Mouse (Mus musculus) thymus, adult 2 months (tissue): Measurements from ENCODE around the gene Gopc. TPM values are rescaled to one million over a fixed set of nuclear protein-coding genes. Genes with fewer than 3 reads are reported as not detected.

Experiments used
- DNase-seq: peaks from one replicate; pipeline ENCODE4 v3.0.0; 2021
- H3K27ac ChIP-seq: fragments of 200-500 bp; 2 replicates; pipeline ENCODE4 v1.5.1; 2012; ENCODE audit warnings: low read length, control low read depth; ENCODE audit not compliant: control insufficient read depth, insufficient read depth
- H3K27me3 ChIP-seq: fragments of 200-500 bp; 2 replicates; pipeline ENCODE4 v1.6.1; 2012; ENCODE audit warnings: mild to moderate bottlenecking, low read length, moderate library complexity, mixed read lengths; ENCODE audit not compliant: control insufficient read depth, insufficient read depth
- H3K36me3 ChIP-seq: fragments of 200-500 bp; 2 replicates; pipeline ENCODE4 v1.6.1; 2012; ENCODE audit warnings: mild to moderate bottlenecking, low read length, moderate library complexity; ENCODE audit not compliant: control insufficient read depth, insufficient read depth
- H3K4me1 ChIP-seq: fragments of 200-500 bp; replicated peaks from 2 replicates; pipeline ENCODE4 v1.6.1; 2012; ENCODE audit warnings: low read length; ENCODE audit not compliant: control insufficient read depth, insufficient read depth
- H3K4me3 ChIP-seq: fragments of 200-500 bp; 2 replicates; pipeline ENCODE4 v1.5.1; 2012; ENCODE audit warnings: mild to moderate bottlenecking, low read length, control low read depth, moderate library complexity; ENCODE audit not compliant: control insufficient read depth, insufficient read depth
- CTCF ChIP-seq: fragments of 200-500 bp; IDR thresholded peaks from 2 replicates; pipeline ENCODE4 v1.5.1; 2012; ENCODE audit warnings: mild to moderate bottlenecking, control low read depth, low read length, moderate library complexity, borderline replicate concordance; ENCODE audit not compliant: control insufficient read depth, poor library complexity, insufficient read depth; ENCODE audit errors: extremely low read depth
- POLR2A ChIP-seq: fragments of 200-500 bp; IDR thresholded peaks from 2 replicates; pipeline ENCODE4 v1.6.1; 2012; ENCODE audit warnings: mild to moderate bottlenecking, low read length, control low read depth, moderate library complexity; ENCODE audit not compliant: control insufficient read depth, poor library complexity, insufficient read depth; ENCODE audit errors: extremely low read depth
- WGBS: fragments of 180-500 bp; shearing (Covaris S2); methylation state at CpG from one replicate; pipeline ENCODE4 v1.1.7; 2018; 5-methylcytosine and 5-hydroxymethylcytosine counted together
- polyA plus RNA-seq: library from polyadenylated mRNA; depleted of rRNA; stranded (reverse); fragments of >200 nt; gene quantifications from 2 replicates; pipeline ENCODE4 v1.2.3, GENCODE M21; 2012; rRNA removed

The Gopc gene
- polyA plus RNA-seq: 4.7 and 5.3 TPM in 2 replicates

DNA sequence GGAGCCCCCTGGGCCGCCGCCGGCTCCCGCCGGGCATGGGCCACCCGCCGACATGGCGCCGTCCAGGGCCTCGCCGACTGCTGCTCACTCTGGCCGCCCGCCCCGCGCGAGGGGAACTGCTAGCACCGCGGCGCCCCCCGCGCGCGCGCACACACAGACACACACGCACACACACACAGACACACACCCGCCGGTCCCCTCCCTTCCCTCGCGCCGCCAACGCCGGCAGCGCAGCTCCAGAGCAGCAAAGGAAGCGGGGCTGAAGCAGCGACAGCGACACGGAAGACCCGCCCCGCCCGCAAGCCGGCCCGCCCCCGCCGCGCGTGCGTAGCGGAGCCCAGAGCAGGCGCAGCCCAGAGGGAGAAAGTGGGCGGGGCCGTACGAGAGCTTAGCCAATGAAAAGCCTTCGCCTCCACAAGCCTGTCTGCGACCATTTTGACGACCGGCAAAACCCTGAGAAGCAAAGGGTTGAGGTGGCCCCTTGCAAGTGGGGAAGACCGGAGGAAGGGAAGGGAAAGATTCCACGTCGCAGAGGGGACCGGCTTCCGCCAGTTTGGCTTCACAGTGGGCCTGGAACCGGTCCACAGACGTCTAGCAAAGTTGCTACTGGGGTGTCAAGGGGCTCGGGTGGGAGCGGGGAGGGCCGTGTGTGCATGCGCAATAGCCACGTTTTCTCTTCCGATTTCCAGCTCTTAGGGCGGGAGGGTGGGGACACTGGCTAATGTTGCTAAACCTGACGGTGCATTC is at the start of gene Gopc:
Gene Gopc, minus strand, starts transcription at position 280 of the 747 bp plus-strand sequence.
- peak within 1 kb of the TSS; percentile 93 for H3K4me3 ChIP-seq
- H3K36me3 ChIP-seq: no peaks in the 10 kb centered on the region
- peak; percentile 96 for DNase-seq
- WGBS: under 1% methylated on average over 68 of the region's 71 CpGs
- H3K4me1 ChIP-seq: peaks cover 3% of the 10 kb centered on the region
- TF ChIP-seq CTCF (no peak), POLR2A (peak; percentile 56; the same call in 1 of the 2 replicates)
- no peaks in the 10 kb centered on the region for H3K27me3 ChIP-seq
- H3K27ac ChIP-seq: peak within 1 kb of the TSS; percentile 90

GRCm38 (mm10) chr10:52430953-52431352 is 49.0 kb upstream of the Gopc start:
- H3K4me3 ChIP-seq: no peak overlapping the region
- no peaks in the 10 kb centered on the region for H3K27me3 ChIP-seq
- peaks cover 37% of the 10 kb centered on the region for H3K36me3 ChIP-seq
- no peak for DNase-seq
- H3K27ac ChIP-seq: no peak overlapping the region
- H3K4me1 ChIP-seq: no peaks in the 10 kb centered on the region
- TF ChIP-seq CTCF: no peak
- TF ChIP-seq POLR2A: no peak
- 87% methylated on average over 1 of the region's 1 CpGs for WGBS

- H3K27me3 ChIP-seq: no peaks in the 10 kb centered on the region
- H3K36me3 ChIP-seq: peaks cover 27% of the 10 kb centered on the region
- DNase-seq: no peak
- TF ChIP-seq CTCF: no peak
- no peak for TF ChIP-seq POLR2A
- no peaks in the 10 kb centered on the region for H3K4me1 ChIP-seq
- no peak overlapping the region for H3K27ac ChIP-seq
- H3K4me3 ChIP-seq: no peak overlapping the region
- 98% methylated on average over 2 of the region's 2 CpGs for WGBS
Observed at GRCm38 (mm10) chr10:52427634-52428415, 45.9 kb upstream of the Gopc start.

- Histone ChIP-seq H3K36me3 (peaks cover 20% of the 10 kb centered on the region), H3K27me3 (no peaks in the 10 kb centered on the region), H3K4me1 (no peaks in the 10 kb centered on the region), H3K4me3 (no peak overlapping the region), H3K27ac (no peak overlapping the region)
- no peak for TF ChIP-seq POLR2A
- no peak for TF ChIP-seq CTCF
- no peak for DNase-seq
- WGBS: 96% methylated on average over 7 of the region's 7 CpGs
Observed at GRCm38 (mm10) chr10:52426314-52426980, 44.5 kb upstream of the Gopc start.

- Histone ChIP-seq H3K4me3 (no peak overlapping the region), H3K36me3 (no peaks in the 10 kb centered on the region), H3K27me3 (no peaks in the 10 kb centered on the region), H3K27ac (no peak overlapping the region), H3K4me1 (peaks cover 5% of the 10 kb centered on the region; the same call in 1 of the 2 replicates)
- DNase-seq: peak; percentile 15
- 63% methylated on average over 2 of the region's 2 CpGs for WGBS
- TF ChIP-seq CTCF (no peak), POLR2A (no peak)
Observed at GRCm38 (mm10) chr10:52423097-52423496, 41.2 kb upstream of the Gopc start.

- H3K27ac ChIP-seq: no peak overlapping the region
- DNase-seq: no peak
Observed at GRCm38 (mm10) chr10:52421716-52422115, 39.8 kb upstream of the Gopc start.

More at GRCm38 (mm10) chr10:52421716-52422115, 39.8 kb upstream of the Gopc start:
- Histone ChIP-seq H3K4me1 (peaks cover 5% of the 10 kb centered on the region; the same call in 1 of the 2 replicates), H3K36me3 (no peaks in the 10 kb centered on the region), H3K4me3 (no peak overlapping the region), H3K27me3 (no peaks in the 10 kb centered on the region)
- 91% methylated on average over 6 of the region's 6 CpGs for WGBS
- TF ChIP-seq CTCF (no peak), POLR2A (no peak)
